In genomic region chr15:79834130-79834880, GRCm38 (mm10) we compare ENCODE assay signal across 8 mouse cellular contexts. TPM values are rescaled to one million over a fixed set of nuclear protein-coding genes. Genes with fewer than 3 reads are reported as not detected.
DNase-seq lines count a peak whose midpoint lies in the region; ATAC-seq lines count a peak whose summit lies in the region.

TSS of gene Npcd (minus strand) at chr15:79834237.
TSS of gene Cbx6 (minus strand) at chr15:79834688.

- H3K4me3 ChIP-seq in embryonic facial prominence, embryonic 11.5 days (ENCODE audit: low read depth, low read length): peak within 1 kb of the TSS; percentile 78
- peak within 1 kb of the TSS; percentile 74 for H3K4me3 ChIP-seq in limb, embryonic 10.5 days
- peak within 1 kb of the TSS; percentile 85 for H3K4me3 ChIP-seq in midbrain, embryonic 12.5 days

- peak; percentile 28 to 41 for DNase-seq in monocyte, adult 2 months (ENCODE audit: low read depth in 1 of 2, low spot score in 2 of 2)
- DNase-seq in embryonic facial prominence, embryonic 11.5 days (ENCODE audit: low spot score): peak; percentile 98
- DNase-seq in heart, adult 11 months: peak; percentile 100
- peak; percentile 93 for DNase-seq in kidney, adult 11 months
- peak; percentile 100 for DNase-seq in limb, embryonic 10.5 days (ENCODE audit: low spot score)
- peak; percentile 72 for DNase-seq in spleen, adult 12 weeks (ENCODE audit: low spot score)

- H3K27ac ChIP-seq in embryonic facial prominence, embryonic 11.5 days (replicated peaks; ENCODE audit: low read depth, low read length): peak within 1 kb of the TSS; percentile 81
- H3K27ac ChIP-seq in limb, embryonic 10.5 days: peak within 1 kb of the TSS; percentile 92
- H3K27ac ChIP-seq in midbrain, embryonic 12.5 days (replicated peaks): peak within 1 kb of the TSS; percentile 98

- H3K36me3 ChIP-seq in embryonic facial prominence, embryonic 11.5 days (replicated peaks; ENCODE audit: control insufficient read depth, insufficient read depth, low read depth, low read length): no peaks in the 10 kb centered on the region; the same call in 1 of the 2 replicates
- peaks cover 12% of the 10 kb centered on the region for H3K36me3 ChIP-seq in limb, embryonic 10.5 days
- H3K36me3 ChIP-seq in midbrain, embryonic 12.5 days: peaks cover 8% of the 10 kb centered on the region; the same call in 1 of the 2 replicates

- H3K27me3 ChIP-seq in embryonic facial prominence, embryonic 11.5 days (ENCODE audit: control insufficient read depth, insufficient read depth, low read length): no peaks in the 10 kb centered on the region
- H3K27me3 ChIP-seq in limb, embryonic 10.5 days (ENCODE audit: low read depth, poor library complexity, severe bottlenecking): no peaks in the 10 kb centered on the region; the same call in 1 of the 2 replicates
- no peaks in the 10 kb centered on the region for H3K27me3 ChIP-seq in midbrain, embryonic 12.5 days

- WGBS in embryonic facial prominence, embryonic 11.5 days: 1% methylated on average over 56 of the region's 58 CpGs
- 2% methylated on average over 58 of the region's 58 CpGs for WGBS in limb, embryonic 10.5 days
- WGBS in midbrain, embryonic 12.5 days: 1% methylated on average over 57 of the region's 58 CpGs

- ATAC-seq in monocyte, adult 5-6 weeks (replicated peaks; ENCODE audit: insufficient number of reproducible peaks, low FRiP score, low TSS enrichment, poor library complexity, severe bottlenecking): no peak
- peak; percentile 87 for ATAC-seq in embryonic facial prominence, embryonic 11.5 days (replicated peaks; ENCODE audit: insufficient number of reproducible peaks, low FRiP score, low TSS enrichment, low read depth)
- ATAC-seq in midbrain, embryonic 12.5 days (ENCODE audit: low FRiP score, low read depth): peak; percentile 83

- peak within 1 kb of the TSS; percentile 88 for H3K9ac ChIP-seq in embryonic facial prominence, embryonic 11.5 days (replicated peaks; ENCODE audit: low read length)
- H3K9ac ChIP-seq in midbrain, embryonic 12.5 days (replicated peaks): peak within 1 kb of the TSS; percentile 96

- H3K4me1 ChIP-seq in embryonic facial prominence, embryonic 11.5 days (ENCODE audit: control insufficient read depth, insufficient read depth, low read length): peaks cover 11% of the 10 kb centered on the region
- peaks cover 36% of the 10 kb centered on the region for H3K4me1 ChIP-seq in limb, embryonic 10.5 days
- peaks cover 49% of the 10 kb centered on the region for H3K4me1 ChIP-seq in midbrain, embryonic 12.5 days

- no peaks in the 10 kb centered on the region for H3K9me3 ChIP-seq in embryonic facial prominence, embryonic 11.5 days (replicated peaks; ENCODE audit: control insufficient read depth, low read length)
- no peaks in the 10 kb centered on the region for H3K9me3 ChIP-seq in limb, embryonic 10.5 days (replicated peaks)
- no peaks in the 10 kb centered on the region for H3K9me3 ChIP-seq in midbrain, embryonic 12.5 days

- H3K4me2 ChIP-seq in embryonic facial prominence, embryonic 11.5 days (ENCODE audit: low read depth, low read length): peak within 1 kb of the TSS; percentile 97
- peak within 1 kb of the TSS; percentile 97 for H3K4me2 ChIP-seq in midbrain, embryonic 12.5 days (replicated peaks)

RNA-seq across cellular contexts. Expression of gene Npcd, which starts in this region (rescaled TPM):
- not detected in 3 replicates for total RNA-seq in monocyte, adult 5-6 weeks (2017)
- polyA plus RNA-seq in embryonic facial prominence, embryonic 11.5 days (2014; fragmentation: Nextera tagmentation; extraction: Ambion mirVana): 0.56 TPM in 1 of 2 replicates, not detected in the other
- not detected in 2 replicates for polyA plus RNA-seq in limb, embryonic 10.5 days (2016; fragmentation: Nextera tagmentation; extraction: Ambion mirVana)
- 0.45 TPM in 1 of 2 replicates, not detected in the other for polyA plus RNA-seq in midbrain, embryonic 12.5 days (2016; fragmentation: Nextera tagmentation; extraction: Ambion mirVana)

RNA-seq across cellular contexts. Expression of gene Cbx6, which starts in this region (rescaled TPM):
- total RNA-seq in monocyte, adult 5-6 weeks (2017): 2.5 to 7.1 TPM (median 6.5 TPM) in 3 replicates
- polyA plus RNA-seq in embryonic facial prominence, embryonic 11.5 days (2014; fragmentation: Nextera tagmentation; extraction: Ambion mirVana): 8.3 and 12.1 TPM in 2 replicates
- 15.5 and 18.2 TPM in 2 replicates for polyA plus RNA-seq in limb, embryonic 10.5 days (2016; fragmentation: Nextera tagmentation; extraction: Ambion mirVana)
- 45.5 and 45.7 TPM in 2 replicates for polyA plus RNA-seq in midbrain, embryonic 12.5 days (2016; fragmentation: Nextera tagmentation; extraction: Ambion mirVana)

Comparison
In these comparisons a context has a peak if more than half of its experiments do, and no peak if none do; other contexts are left out.
1. DNase-seq: peak in every context shown above with its lines; median percentile 100 in heart, adult 11 months; 100 in limb, embryonic 10.5 days; 98 in embryonic facial prominence, embryonic 11.5 days; 93 in kidney, adult 11 months; 72 in spleen, adult 12 weeks; 34 in monocyte, adult 2 months.